Mouse (Mus musculus): ENCODE data around the gene Oxtr.
A peak's percentile ranks its signal among the peaks of the same experiment; 100 is the strongest.

The Oxtr gene

DNA sequence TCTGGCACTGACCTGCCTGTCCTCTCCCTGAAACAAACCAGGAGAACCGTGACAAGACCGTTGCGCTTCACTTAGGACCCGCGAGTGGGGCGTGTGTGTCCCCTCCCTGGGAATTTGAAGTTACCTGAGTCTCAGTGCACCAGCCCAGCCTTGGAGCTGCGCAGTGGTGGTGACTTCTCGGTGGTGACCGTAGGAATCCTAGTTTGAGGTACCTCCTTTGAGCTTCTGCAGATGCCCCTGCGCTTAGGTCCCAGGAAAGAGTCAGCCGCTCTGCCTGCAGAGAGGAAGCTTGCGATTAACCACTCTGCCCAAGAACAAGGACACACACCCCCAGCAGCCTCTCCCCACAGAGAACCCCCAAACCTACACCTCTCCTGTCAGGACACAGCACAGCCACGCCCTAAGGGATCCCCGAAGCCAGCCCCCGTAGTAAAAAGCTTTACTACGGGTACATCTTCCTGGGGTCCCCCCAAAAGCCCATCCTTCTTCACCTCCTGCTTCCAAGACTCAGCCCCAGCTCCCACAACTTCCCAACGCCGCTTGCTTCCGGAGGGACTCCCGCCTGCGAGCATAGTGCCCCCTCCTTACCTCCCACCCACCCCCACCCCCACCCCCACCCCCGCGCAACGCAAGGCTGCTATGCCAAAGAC, at the start of gene Oxtr:
Oxtr (minus strand) TSS at position 34 of the 650 bp plus-strand sequence.
- DNase-seq (ENCODE audit: low read depth, low spot score): no peak

DNA sequence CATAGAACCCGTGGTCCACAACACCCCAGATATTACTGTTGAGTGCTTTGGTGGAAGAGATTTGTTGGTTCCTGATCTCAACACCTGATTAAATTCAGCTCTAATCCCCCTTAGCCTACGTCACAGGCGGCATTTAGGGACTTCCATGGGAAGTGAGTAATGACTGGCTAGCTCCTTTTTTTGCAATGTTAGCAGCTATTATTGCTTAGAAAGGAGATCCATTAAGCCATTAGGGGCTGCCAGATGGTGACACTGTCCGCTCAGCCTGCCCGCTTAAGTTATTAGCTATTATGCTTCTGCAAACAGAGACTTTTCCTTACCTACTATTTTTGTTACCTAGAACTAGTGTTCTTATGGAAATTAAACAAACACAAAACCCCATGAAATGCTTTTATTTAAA, 35.7 kb upstream of the Oxtr start:
- no peak for DNase-seq (ENCODE audit: low read depth, low spot score)

DNA sequence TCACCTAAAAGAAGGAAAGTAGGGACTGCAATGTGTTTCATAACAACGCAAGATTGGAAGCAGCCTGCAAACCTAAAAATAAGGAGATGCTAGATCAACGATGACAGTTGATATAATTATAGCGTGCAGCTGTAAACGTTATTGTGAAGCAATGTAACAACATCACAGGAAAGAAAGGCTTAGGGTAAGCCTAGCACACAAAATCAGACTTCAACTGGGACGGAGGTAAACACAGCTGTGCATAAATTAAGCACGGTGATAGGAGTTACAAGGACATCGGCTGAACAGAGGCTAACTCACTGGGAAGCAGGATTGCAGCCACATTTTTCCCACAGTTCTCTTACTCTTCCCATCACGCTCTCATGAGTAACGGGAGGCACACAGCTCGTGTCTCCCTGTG, 34.7 kb upstream of the Oxtr start:
- DNase-seq (ENCODE audit: low read depth, low spot score): no peak

DNA sequence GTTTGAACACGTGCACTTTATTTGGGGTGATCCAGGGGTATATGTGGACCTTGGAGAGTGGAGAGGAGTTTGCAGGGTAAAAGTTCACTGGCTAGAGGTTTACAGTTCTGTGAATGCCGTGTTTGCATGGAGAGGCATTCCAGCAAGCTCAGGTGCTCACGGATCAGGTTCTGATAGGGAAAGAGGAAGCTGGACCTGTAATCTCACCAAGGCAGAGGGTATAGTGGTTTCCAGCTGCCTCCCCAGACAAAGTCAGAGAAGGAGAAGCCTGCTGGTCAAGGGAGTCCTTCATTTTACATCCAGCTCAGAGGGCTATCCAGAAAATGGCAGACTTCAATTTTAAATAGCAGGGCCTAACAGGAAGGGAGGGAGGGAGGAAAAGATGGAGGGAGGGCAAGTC, 28.2 kb upstream of the Oxtr start:
- no peak for DNase-seq (ENCODE audit: low read depth, low spot score)

DNA sequence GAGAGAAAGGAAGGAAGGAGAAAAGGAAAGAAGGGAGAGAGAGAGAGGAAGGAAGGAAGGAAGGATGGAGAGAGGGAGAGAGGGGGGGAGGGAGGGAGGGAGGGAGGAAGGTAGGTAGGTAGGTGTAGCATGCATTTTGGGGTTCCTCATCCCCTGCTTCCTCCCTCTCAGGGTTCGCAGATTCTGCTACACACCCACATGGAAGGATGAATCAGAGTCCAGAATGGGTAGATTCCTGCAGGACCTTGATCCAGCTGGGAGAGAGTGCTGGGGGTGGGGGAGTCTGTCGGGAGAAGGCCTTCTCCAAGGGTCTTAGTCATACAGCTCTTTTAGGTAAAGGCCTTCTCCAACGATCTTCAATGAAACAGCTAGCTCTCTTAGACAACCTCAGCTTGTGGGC, 27.8 kb upstream of the Oxtr start:
- DNase-seq (ENCODE audit: low read depth, low spot score): no peak

DNA sequence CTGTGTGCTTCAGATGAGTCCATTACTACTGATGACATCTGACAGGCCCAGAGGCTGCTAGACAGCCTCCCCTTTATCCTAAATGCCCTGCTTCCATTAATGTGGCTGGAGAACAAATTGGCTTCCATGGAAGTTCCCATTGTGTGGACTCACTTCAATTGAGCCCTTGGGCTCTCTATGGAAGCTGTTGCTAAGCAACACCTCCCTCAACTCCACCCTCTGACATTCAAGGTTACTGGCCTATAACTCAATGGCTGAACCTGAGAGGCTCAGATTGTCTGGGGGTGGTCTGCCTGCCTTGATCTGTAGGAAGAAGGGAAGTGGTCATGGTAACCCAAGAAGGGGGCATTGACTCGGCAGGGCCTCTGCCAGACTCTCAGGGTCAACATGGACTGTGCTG, 26.8 kb upstream of the Oxtr start:
- no peak for DNase-seq (ENCODE audit: low read depth, low spot score)

DNA sequence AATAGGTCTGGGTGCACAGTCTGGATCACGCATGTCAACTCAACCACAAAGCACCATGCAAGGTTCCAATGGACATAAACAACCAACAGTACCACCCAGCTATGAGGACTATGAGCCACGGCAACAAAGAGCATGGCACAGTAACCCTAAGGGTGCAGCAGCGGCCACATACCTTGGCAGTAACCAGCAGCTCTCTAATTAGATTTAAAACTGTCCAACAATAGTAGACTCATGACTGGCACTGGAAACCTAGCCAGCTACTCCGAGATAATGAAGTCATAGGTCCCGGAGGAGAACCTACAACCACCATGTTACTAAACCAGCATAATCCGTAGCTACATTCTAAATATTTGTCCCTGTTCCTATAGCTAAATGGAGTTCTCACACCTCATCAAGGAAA, 24.8 kb upstream of the Oxtr start:
- no peak for DNase-seq (ENCODE audit: low read depth, low spot score)

DNA sequence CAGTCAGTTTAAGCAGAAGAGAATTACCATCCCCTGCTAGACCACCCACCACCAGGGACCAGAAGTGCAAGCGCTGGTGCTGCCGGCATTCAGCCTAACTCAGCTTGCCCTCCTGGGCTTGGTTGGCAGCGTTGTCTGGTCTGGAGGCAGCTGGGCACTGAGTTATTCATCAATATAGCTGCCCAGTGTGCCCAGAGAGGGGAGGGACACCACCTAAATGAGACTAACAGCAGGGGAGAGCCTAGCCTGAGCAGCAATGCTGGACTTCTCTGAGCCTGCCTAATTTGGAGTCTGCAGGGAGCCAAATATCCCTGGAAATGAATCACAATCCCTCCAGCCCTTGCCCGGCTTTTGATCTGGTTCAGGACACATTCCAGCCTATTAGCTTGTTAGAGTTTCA, 20.6 kb upstream of the Oxtr start:
- no peak for DNase-seq (ENCODE audit: low read depth, low spot score)

DNA sequence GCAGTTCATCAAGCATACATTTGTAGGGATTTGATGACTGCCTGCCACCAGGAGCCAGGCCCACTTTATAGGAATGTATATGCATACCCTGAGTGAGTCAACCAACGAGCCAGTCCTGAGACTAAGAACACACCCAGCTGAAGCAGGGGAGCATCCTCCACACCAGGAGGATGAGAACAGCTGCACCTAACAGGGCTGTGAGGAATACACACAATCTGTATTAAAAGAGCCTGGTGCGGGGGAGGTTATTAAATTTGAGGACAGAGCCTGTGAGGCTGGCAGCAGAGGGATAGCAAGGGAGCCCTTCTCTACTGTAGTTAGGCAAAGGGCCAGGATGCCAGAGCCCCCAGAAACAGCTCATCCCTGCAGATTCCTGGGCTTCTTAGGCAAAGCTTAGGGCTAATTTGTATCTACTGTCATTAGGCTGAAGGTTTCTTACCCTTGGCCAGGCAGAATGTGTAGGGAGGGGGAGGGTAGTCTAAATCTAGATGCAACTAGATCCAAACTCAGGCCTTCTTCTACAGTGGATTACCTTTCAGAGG, 19.9 kb upstream of the Oxtr start:
- DNase-seq (ENCODE audit: low read depth, low spot score): no peak

DNA sequence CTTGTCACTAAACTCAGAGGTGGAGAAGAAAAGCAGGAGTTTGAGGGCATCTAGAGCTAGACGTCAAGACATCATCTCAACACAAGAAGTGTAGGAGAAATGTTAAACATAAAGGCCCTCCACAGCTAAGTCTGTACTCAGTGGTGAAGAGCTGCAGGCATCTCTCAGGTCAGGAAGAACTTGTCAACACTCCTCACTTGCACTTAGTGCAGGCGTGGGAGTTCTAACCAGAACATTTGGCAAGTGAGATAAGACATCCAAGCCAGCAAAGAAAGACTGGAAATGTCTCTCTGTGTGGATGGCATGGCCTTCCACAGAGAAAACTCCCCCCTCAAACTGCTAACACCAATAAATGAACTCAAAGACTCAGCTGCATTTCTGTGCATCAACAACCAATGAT, 17.9 kb upstream of the Oxtr start:
- no peak for DNase-seq (ENCODE audit: low read depth, low spot score)

DNA sequence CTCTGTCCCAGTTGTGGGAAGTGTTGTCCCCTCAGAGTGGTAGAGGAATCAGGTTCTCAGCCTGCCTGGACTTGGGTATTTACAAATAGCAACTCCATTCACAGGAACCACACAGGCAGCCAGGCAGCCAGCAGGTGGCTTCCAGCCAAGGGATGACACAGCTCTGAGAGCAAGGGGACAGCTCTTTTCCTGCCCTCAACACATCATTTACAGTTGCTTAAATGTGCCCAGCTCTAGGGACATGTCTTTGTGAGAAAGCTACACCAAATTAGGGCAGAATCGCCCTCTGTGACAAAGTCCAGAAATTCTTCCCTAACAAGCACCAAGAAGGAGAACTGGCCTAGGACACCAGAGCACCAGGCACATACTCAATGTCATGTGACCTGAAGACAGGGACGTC, 11.4 kb upstream of the Oxtr start:
- DNase-seq (ENCODE audit: low read depth, low spot score): no peak

DNA sequence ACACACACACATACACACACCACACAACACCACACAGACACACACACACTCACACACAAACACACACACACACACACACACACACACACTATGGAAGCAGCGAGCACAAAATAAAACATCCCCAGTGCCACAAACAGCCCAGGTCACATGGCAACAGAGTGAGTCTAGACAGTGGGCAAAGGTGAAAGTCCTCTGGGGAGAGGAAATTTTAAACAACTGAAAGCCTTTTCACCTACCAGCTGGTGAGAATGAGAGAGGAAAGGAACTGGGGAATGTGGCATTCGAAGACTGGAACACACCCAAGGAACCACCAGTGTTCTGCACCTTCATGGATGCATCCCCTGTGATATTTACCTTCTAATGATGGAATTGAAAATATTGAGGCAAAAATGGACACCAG, 9.7 kb upstream of the Oxtr start:
- no peak for DNase-seq (ENCODE audit: low read depth, low spot score)

DNA sequence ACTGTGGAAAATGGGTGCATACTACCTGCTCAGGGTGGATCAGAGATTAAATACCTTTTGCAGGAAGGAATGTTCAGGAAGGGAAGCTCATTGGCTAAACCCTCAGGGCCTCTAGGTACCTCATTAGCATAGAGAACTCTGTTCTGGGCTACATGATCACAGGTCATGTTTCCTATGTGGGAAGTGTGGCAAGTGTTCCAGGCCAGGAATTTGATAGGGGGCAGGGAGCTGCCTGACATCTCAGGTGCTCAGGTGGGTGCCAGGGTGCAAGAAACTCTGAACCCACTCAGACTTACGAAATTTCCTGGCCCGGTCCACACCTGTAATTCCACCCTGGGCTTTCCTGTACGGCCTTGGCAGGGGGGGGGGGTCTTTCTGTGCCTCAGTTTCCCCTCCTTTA, 9.0 kb upstream of the Oxtr start:
- DNase-seq (ENCODE audit: low read depth, low spot score): no peak

DNA sequence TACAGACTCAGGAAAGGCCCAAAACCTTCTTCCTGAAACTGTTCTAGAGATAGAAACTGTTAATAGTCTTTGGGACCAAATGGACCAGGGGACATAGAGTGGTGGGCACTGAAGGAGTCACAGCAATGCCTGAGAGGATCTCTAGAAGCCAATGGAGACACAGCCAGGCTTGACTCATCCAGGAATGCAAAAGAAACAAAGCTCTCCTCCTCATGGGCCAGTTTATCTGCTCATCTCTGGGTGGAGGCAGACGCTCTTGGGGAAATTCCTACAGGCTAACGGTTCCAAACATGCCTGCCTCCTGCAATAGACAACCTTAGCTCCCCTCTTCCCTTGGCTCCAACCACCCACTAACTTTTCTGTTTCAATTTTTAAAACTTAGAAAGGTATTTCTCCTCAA, 7.7 kb upstream of the Oxtr start:
- no peak for DNase-seq (ENCODE audit: low read depth, low spot score)

DNA sequence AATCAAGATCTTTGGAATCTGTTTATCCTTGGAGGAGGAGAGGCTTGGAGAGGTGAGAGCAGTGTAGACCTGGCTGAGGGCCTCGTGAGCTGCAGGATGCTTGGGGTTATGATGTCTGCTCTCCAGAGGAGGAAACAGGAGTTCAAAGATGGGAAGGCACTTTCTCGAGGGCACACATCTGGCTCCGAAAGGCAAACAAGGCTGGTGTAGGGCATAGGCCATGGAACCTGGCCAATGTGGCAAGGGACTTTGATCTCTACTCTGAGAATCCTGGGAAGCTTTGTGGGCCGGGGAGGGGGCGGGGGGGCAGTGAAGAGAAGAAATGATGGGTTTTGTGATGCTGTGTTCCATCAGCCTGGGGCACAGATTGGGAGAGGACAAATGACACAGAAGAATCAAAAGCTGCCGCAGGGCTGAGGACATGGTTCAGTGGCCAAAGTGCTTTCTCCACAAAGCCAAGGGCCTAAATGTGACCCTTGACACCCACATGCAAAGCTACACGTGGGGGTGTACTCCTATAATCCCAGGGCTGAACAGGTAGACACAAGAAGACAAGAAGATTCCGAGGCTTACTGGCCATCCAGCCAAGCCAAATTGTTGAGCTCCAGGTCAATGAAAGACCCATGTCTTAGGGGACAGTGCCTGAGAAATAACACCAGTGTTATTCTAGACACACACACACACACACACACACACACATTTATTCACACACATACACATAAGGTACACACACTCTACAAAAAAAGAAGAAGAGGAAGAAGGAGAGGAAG, 6.7 kb upstream of the Oxtr start:
- no peak for DNase-seq (ENCODE audit: low read depth, low spot score)

DNA sequence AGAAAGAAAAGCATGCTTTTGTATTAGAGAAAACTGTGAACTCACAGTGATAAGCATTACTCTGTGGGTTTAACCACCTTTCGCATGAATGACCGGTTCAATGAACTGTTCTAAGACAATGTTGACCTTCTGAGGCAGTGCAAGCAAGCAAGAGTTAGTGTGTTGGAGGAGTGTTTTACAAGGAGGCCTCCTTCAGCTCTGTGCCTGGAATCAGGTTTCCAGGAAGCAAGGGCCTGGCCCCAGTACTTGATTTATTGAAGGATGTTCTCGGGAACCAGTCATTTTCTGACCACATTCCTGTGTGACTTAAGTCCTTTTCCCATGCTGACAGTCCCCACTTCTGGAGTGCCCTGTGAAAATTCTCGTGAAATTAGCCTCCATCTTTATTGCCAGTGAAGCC, 5.5 kb upstream of the Oxtr start:
- no peak for DNase-seq (ENCODE audit: low read depth, low spot score)

DNA sequence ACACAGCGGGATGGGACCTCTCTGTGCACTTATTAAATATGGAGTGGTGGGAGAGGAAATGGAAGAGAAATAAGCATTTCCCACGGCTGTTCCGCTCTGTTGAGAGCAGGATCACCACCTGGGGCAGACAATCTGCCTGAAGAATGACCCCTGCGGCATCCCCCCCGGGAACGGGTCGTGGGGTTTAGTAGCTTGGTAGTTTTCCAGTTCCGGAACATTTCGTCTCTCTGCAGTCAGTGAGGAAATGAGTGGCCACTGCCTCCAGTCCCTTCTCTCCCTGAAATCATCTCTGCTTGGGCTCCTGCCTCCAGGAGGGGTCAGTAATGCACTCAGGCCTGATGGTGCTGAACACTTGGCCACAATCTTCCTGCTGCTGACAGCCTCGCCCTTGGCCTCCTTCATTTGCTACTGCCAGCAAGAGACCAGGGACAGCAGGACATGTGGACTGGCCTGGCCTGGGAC, 4.9 kb upstream of the Oxtr start:
- DNase-seq (ENCODE audit: low read depth, low spot score): peak; percentile 36

DNA sequence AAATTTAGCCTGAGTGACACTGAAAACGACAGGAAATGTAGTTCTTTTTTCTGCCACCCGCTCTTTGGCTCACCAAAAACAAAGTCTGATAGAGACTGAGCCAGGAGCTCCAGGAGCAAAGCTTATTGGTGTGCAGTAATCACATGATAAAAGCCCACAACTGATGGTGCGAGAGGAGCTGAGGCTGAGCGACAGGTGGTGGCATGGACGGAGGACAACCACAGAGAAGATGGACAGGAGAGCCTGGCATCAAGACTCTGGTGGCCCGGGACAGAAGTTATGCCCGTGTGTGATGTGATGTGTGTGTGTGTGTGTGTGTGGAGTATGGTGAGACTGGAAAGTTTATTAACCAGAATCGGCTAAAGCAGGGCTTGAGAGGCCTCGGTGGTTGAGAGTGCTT, 3.6 kb upstream of the Oxtr start:
- DNase-seq (ENCODE audit: low read depth, low spot score): no peak

DNA sequence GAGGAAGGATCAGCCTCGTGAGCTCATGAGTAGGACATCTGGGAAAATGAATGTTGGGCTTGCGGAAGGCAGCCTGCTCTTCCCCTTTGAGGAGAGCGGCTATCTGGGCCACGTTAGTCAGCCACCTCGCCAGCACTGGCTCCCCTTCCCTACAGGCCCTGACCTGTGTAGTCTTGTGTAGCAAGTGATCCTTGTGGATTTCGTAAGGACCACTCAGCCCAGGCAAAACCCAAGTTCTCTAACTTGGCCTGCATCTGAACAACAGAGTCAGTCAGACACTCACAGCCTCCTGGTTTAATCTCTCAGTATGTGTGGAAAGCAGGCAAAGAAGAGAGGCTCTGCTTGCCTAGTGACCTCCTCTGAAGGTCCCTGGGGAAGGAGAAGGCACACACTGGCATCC, 2.9 kb upstream of the Oxtr start:
- DNase-seq (ENCODE audit: low read depth, low spot score): no peak

DNA sequence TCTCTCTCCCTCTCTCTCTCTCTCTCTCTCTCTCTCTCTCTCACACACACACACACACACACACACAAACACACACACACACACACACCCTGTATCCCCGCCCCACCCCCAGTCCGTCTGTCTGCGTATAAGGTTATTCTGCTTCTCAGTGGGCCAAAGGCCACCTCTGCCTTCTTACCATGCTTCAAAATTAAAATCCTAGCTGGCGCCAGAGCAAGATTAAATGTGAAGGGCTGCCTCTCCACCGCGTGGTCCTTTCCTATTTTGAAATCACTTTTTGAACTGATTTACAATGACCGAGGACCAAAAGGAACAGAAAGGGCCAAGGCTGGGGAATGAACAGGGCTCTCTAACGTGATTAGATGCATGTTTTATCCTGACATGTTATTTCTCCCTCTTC, 1.8 kb upstream of the Oxtr start:
- DNase-seq (ENCODE audit: low read depth, low spot score): no peak

DNA sequence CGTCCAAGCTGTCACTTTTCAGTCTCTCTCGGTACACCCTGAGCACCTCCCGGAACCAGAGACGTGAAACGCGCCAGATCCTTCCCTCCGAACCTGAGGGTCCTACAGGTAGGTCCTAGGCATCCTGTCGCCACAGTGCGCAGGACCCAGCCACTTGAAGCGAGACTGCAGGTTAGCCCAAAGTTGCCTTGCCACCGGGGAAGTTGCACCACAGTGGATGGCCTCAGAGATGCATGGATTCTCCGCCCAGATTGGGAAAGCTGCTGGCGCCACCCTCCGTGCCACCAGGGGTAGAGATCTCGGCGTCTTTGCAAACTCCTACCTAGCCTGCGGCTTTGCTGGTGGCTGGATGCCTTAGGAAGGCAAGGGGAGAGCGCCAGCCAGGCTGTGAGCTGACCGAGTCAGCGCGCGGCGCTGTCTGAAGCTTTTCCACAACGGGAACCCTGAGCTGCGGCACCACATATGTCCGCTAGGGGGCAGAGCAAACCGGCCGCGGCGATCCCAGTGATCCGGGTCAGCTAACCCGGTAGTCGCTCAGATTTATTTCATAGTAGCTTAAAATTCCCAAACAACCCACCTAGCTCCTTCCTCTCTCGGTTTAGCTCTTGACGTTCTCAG, 991 bp upstream of the Oxtr start:
- DNase-seq (ENCODE audit: low read depth, low spot score): peak; percentile 54

DNA sequence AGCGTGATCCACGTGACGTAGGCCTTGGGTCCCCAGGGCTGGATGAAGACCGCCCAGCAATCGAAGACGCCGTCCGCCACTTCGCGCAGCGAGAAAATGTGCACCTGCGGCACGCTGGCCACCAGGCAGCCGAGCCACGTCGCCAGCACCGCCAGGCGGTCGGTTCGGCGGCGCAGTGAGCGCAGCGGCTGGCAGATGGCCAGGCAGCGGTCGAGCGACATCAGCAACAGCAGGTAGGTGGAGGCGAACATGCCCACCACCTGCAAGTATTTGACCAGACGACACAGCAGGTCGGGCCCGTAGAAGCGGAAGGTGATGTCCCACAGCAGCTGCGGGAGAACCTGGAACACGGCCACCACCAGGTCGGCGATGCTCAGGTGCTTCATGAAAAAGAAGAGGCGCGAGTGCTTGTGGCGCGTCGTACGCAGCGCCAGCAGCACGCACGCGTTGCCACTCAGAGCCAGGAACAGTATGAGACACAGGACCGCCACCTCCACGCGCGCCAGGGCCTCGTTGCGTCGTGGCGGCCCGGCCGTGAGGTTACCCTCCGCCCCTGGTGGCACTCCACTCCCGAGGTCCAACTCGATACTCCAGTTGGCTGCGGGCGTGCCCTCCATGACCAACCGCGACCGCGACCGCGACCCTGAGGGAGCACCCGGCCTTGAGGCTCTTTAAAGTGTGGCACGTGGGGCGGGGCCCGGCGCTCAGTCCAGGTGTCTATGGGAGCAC, 398 bp downstream of the Oxtr start:
- no peak for DNase-seq (ENCODE audit: low read depth, low spot score)
